Mouse (Mus musculus) spleen, adult 12 weeks (tissue): Measurements from ENCODE around the gene Gm28038.

Experiments used
- DNase-seq: peaks from one replicate; pipeline ENCODE4 v3.0.0; 2022; ENCODE audit warnings: low spot score

The Gm28038 gene

DNA sequence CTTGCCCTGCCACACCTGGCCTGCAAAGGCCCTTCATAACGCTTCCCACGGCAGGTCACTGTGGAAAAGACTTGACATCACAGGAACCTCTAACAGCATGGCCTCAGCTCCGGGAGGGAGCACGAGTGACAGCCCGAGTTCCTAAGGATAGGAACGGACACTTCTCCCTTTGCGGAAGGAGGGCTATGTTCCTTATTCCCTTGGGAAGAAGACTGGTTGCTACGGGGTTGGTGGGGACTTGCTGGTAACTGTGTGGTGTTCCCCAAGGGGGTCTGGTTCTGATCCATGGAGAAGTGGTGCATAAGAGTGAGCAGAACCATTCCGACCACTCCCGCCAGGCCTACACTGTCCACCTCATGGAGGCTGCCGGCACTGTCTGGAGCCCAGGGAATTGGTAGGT, at the start of gene Gm28038:
Gm28038 (plus strand) TSS at position 301 of the 400 bp plus-strand sequence.
- no peak for DNase-seq

DNA sequence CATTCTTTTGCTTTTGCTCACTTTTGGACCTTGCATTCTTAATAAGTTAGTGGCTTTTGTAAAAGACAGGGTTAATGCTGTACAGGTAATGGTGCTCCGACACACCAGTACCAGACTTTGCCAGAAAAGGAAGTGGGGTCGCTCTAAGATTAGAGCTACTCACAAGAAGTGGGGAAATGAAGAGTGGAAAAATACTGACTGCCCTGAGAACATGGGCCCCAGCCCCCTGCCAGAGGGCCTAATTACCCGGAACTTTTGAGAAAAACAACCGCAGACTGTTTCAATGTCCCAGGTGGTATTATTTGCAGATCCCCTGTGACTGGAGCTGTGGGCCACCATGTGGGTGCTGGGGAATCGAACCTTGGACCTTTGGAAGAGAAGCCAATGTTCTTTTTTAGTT, 45.2 kb upstream of the Gm28038 start:
- no peak for DNase-seq

DNA sequence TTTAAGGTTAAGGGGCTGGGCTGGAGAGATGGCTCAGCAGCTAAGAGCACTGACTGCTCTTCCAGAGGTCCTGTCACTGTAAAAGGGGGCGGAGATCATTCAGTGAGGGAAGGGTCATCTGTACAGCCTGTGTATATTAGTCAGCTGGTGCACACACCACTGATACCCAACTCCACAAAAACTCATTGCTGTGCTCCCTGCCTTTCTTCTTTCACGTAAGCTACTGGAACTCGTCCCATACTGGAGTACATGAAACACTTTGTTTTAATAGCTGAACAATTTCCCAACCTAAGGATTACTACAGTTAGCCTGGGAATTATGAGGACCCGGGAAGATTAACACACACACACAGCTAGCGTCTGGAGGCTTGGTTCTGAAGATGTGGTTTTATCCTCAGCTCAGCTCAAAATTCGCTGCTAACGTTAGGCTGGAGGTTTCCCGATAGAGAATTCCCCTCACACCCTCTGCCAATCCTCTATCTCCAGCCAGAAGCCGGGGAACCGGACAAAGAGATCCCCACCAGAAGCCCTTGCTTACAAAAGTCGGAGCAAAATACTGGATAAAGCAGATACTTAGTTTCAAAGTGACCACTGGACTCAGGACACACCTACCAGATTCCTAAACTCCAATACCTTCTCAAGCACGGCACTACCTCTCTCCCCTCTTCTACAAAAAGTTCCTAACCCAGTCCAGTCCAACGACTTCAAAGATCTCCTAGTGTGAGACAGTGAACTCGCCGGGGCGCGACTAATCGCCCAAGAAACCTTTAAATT, 44.2 kb upstream of the Gm28038 start:
- no peak for DNase-seq

DNA sequence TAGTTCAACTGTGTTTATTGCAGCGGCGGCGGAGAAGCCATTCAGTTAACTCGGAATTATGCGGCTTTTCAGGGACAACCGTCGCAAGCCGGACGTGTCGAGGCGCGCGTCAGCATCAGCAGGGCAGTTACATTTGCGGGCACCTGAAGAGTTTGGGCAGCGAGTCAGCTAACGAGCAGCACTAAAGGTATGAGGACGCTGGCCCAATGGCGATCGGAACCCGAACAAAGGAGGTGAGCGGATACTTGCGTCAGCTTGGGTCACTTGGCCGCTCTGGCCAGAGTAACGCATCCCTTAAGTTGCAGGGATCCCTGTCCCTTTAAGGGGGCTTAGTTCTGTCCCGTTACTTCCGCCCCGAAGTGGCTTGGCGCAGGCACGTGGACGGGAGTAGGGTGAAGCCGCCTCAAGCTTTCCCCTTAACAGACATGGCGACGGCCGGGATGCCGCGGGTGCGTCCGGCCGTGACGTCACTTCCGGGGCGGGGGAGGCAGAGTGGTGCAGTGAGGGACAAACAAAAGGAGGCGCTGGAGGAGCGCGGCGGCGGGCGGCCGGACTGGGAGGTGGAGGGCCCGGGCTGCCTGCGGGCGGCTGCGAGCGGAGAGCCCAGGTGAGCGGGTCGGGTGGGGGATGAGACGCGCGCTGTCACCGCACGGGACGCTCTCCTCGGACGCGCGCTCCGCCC, 43.5 kb upstream of the Gm28038 start, which contains the start of gene Lrrc8a:
Lrrc8a (plus strand) TSS at position 517 of the 682 bp plus-strand sequence.
- DNase-seq = peak; percentile 99

DNA sequence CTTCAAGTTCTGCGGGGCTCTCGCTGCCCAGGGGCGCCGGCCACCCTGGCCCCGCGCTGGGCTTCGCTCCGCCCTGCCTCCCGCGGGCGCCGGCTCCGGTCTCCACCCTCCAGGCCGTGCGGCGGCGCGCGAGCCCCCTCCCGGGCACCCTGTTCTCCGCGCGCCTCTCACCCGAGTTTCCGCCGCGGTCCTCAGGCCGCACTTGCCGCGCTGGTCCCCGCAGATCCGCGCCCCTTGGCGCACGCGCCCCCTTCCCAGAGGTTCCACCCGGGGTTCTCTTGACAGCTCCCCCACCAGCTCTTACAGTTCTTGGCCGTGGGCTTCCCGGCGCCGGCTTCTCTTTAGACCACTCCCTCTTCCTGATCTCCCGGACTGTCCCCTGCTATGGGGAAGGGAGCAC, 43.0 kb upstream of the Gm28038 start:
- DNase-seq = no peak

DNA sequence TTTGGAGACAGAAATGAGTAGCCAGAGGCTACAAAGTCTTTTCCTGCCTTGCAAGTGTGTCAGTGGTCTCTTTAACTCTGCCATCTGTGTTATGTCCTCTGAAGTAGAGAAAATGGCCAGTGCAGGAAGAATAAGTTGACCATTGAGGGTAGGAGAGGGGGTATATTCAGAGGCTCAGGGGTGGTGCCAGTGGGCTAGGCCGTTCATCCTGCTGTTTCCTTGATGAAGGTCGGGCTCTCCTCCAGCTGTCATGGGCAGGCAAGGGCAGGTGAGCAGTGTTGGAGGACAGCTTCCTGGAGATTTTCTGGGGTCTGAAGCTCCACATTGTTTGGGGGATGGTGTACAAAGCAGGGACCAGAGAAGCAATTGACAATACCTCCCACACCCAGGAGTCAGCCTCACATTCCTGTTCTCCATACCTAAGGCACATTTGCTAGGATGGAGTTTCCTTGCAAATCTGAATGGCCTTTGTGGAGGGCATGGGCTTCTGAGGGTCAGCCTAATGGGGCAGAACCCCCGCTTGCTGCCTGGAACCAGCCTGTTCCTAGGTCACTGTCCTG, 41.9 kb upstream of the Gm28038 start:
- no peak for DNase-seq

DNA sequence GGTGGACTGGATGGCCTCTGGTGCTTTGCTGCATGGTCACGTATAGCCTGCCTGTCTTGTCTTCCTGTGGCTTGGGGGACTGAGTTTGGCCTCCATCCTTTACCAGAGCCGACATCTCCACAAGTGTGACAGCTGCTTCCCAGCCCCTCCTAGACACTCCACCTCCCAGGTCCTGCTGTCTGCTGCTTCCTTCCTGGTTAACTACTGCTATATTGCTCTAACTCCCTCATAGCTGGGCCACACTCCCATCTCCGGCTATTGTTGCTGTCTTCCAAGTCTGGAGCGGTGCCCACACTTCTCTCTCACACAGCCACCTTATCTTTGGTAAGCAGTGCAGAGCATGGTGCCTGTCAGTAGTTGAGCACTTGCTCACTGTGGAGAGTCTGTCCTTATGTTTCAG, 41.1 kb upstream of the Gm28038 start:
- DNase-seq = peak; percentile 40

DNA sequence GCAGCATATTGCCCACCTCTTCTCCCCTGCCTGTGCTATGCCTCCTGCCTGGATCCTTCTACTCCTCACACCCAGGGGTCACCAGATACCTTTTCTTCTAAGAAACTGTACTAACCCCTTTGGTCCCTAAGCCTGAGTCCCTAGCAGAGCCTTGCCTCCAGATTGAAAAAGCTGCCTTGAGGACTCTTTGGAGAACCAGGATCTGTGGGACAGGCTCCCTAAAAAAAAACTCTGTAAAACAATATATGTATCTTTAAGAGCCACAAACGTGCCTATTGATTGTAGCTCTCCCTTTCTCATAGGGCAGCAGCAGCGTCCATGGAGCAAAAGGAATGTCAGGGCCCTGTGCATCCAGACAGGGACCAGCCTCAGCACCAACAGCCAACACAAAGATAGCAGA, 40.6 kb upstream of the Gm28038 start, which contains the start of gene Gm28035:
Gm28035 (plus strand) TSS at position 301 of the 400 bp plus-strand sequence.
- no peak for DNase-seq

DNA sequence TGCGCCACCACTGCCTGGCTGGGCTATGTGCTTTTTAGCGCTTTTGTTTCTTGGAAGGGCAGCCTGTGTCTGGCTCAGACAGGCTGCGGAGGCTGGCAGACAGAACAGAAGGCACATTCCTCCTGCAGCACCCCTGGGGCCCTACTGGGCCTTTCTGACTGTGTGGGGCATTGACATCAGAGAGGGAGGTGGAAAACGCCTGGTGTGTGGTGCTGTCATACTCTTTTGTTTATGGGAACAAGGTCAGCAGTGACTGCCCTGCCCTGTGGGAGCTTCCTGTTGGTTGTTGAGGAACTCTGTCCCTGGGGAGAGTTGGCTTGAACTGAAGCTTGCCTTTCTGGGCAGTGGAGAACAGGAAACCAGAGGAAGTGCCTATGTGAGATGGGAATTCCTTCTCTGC, 38.3 kb upstream of the Gm28038 start:
- DNase-seq = no peak

DNA sequence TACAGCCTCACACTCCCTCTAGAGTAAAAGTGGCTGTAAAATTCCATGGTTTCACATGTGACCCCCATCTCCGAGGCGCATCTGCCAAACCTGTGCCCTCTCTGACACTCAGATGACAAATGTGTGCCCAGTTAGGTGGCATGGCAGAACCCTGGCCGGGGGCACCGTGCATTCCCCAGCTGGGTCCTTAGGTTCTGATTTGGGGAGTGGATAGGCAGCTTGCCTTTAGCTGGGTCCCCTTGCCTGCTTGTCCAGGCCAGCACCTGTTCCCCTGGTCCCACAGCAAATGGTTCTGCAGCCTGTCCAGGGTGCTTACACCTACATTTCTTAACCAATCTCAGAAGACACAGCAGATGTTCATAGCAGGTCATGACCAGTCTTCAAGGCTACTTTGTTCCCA, 37.5 kb upstream of the Gm28038 start:
- DNase-seq = no peak

DNA sequence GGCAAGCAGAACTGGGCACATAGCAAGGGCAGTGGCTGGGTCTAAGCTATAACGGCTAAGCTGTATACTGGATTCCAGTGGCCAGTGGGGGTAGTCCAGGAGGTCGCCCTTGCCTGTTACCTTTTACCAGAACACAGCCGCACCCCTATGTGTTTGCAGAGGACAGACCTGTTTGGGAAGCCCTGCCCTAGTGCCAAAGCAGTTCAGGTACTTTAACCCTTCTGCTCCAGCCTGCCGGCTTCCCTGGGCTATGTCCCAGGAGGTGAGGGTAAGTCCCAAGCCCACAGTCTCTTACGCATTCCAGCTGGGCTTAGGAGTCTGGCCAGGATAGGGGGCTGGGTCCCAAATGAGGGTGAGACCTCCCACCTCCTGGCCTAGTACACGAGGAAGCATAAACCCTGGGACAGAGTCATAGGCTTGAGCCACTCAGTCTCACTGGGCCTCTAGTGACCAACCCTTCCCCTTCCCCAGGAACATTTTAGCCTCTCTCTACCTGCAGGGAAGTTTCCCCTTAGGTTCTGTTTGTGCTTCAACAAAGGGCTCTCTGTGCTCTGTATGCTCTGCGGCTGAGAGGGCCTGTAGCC, 36.2 kb upstream of the Gm28038 start:
- no peak for DNase-seq

DNA sequence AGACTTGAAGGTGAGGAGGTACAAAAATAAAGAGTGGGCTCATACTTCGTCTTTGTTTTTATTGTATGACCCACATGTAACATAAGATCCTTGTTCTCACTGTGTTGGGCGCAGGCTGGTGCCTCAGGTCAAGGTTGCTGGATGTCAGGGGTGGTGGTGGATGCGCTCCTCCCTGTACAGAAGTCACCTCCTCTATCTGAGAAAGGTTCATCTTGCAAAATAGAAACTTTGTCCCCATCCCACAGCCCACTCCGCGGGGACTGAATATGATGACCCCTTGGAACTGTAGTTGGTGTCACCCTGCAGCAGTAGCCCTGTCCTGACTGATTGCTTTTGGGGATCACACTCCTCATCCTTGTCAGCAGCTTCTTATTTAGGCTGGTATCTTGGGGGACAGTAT, 33.8 kb upstream of the Gm28038 start:
- DNase-seq = no peak

DNA sequence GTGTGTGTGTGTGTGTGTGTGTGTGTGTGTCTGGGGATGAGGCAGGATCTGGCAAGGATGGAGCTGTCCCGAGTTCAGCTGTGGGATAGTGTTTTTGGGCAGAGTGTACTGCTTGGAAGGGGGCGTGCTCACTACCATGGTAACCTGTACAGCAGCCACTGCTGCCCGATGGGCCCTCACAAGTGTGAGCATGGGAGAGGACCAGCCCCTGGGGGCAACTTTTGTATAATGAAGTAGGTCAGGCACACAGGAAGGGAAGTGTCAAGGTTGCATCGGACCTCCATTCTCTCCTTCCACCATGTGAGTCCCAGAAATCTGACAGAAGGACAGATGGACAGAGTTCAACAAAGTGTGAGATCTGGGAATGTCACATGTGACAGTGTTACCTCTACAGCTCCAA, 33.2 kb upstream of the Gm28038 start:
- no peak for DNase-seq

DNA sequence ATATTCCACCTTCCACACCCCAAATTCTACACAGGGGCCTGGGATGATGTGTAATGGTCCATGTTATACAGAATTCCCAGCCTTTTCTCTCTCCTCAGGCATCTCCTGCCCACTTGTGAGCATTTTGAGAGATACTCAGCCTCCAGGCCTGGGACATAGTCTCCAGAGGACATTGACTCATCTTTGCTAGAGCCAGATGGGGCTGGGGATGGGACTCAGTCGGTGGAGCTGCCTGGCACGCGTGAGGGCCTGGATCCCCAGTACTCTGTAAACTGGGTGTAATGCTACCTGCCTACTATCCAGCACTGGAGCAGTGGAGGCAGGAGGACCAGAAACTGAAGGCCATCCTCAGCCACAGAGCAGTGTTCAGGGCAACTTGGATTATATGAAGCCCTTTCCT, 31.7 kb upstream of the Gm28038 start:
- DNase-seq = no peak

DNA sequence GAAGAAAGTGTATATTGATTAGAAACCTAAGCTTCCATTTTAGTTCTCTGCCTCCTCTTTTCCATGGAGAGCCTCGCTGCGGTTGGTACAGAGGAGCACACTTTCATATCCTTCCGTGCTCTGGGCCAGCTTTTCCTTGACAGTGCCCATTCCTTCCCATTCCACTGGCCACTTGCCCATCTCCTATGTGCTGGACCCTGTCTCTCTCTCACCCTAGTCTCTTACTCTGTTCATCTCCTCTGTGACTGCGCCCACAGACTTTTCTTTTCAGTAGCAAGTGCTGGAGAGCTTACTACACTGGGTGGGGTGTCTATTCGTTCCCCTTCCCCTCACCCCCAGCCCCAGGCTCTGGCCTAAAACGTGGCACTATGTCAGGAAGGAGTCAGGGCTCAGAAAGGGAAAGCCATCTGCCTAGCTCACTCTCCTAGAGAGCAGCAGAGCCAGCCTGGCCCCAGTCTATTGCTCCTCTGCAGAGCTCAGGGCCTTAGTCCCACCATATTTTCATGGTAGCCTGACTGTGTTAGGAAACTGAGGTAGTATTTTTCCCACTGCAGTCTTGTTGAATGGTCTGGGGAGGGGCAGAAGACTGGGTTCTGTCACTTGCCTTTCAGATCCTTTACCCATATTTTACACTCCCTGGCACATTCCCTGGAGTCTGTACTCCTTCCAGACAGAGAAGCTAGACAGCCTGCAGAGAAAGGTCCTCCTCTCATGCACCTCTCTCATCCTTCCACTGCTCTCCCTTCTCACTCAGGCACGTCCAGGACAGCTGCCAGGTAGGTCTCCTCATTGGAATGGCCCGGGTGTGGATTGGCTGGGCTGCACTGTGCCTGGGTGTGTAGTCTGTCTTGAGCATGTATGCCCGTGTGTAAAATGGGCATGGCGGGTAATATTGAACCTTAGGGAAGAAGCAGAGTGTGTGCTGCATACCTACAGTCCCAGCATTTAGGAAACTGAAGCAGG, 30.4 kb upstream of the Gm28038 start:
- no peak for DNase-seq

DNA sequence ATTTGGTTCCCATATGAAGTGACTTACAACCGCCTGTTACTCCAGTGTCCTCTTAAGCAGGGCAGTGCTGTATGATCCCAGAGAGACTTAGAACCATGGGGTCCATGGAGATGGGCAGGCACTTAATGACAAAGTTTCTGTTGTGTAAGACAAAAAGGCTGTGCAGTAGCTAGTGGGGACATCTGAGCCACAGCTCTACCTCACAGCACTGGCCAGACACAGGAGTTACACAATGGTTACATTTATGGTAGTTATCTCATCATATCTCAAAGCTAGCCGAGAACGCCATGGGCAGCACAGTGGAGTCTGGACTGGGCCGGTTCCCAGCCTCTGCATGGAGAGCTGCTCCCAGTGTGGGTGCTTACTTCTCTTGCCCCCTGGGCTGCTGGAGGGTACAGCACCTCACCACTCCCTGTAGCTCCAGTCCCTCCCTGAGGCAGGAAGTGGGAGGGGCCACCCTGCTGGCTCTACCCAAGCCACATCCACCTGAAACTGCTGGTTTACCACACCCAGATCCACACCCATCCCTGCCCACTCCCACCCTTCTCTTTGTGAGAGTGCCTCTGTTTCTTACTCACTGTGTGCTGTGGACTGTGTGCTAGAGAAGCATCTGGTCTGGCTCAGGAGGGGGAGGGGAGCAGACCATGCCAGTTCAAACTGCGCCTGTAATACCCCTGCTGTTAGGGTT, 29.3 kb upstream of the Gm28038 start:
- DNase-seq = peak; percentile 43

DNA sequence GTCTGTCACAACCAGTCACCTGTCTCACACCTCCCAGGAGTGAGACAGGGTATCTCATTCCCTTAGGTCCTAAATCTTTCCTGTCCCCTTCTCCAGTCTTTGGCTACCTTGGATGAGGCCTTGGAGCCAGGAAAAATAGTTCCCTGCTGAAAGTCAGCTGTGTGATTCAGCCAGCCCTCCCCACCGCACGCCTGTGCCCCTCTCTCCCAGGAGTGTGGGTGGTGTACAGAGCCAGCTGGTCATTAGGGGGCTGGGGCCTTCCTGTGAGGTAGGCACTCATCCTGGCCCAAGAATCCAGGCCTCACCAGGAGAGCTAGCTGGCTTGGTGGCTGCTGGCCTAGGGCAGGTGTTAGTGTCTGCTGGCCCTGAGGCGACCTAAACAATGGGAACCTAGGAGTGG, 28.3 kb upstream of the Gm28038 start:
- DNase-seq = no peak

DNA sequence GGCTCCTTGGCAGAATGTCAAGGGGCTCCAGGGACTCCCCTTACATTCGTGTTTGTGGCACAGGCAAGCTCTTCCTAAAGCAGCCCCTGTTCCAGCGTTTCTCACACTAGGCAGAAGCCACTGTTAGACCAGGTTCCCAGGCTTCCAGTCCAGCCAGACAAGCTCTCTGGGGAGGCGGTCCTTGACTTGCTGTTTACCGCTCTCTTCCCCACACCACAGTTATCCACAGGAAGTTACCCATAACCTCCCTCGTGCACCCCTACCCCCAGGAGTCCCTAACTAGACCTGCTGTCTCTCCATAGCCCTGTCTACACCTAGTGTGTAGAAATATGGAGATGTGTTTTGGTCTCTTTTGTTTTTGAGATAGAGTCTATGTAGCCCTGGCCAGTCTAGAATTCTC, 27.0 kb upstream of the Gm28038 start:
- no peak for DNase-seq

DNA sequence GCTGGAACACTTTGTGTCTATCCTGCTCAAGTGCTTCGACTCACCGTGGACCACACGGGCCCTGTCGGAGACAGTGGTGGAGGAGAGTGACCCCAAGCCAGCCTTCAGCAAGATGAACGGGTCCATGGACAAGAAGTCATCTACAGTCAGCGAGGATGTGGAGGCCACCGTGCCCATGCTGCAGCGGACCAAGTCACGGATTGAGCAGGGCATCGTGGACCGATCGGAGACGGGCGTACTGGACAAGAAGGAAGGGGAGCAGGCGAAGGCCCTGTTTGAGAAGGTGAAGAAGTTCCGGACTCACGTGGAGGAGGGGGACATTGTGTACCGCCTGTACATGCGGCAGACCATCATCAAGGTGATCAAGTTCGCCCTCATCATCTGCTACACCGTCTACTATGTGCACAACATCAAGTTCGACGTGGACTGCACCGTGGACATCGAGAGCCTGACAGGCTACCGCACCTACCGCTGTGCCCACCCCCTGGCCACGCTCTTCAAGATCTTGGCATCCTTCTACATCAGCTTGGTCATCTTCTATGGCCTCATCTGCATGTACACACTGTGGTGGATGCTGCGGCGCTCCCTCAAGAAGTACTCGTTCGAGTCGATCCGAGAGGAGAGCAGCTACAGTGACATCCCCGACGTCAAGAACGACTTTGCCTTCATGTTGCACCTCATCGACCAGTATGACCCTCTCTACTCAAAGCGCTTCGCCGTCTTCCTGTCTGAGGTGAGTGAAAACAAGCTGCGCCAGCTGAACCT, 25.0 kb upstream of the Gm28038 start:
- no peak for DNase-seq

DNA sequence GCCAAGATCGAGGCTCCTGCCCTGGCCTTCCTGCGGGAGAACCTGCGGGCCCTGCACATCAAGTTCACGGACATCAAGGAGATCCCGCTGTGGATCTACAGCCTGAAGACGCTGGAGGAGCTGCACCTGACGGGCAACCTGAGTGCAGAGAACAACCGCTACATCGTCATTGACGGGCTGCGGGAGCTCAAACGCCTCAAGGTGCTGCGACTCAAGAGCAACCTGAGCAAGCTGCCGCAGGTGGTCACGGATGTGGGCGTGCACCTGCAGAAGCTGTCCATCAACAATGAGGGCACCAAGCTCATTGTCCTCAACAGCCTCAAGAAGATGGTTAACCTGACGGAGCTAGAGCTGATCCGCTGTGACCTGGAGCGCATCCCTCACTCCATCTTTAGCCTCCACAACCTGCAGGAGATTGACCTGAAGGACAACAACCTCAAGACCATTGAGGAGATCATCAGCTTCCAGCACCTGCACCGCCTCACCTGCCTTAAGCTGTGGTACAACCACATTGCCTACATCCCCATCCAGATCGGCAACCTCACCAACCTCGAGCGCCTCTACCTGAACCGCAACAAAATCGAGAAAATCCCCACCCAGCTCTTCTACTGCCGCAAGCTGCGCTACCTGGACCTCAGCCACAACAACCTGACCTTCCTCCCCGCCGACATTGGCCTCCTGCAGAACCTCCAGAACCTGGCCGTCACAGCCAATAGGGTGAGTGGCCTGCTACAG, 24.1 kb upstream of the Gm28038 start:
- DNase-seq = no peak
